In the genomic region with DNA sequence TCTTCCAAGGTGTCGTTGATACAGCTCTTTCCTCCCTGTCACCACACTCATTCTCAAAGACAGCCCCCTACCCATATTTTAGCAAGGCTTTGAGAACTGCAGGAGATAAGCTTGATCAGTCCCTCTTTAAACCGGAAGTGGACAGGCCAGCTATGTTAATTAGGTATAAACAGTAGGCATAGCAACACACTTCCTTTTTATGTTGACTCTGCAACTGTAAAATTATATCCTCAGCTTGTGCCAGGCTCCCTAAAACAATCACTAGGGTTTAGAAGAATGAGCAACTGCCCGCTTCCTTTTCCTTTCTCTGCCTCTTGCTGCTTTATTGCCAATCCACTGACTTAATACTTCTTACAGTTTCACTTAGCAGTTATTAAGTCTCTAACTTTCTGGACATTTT, we compare ENCODE assay signal across 21 mouse cellular contexts.
DNase-seq lines count a peak whose midpoint lies in the region; ATAC-seq and TF ChIP-seq lines count a peak whose summit lies in the region.
"Had no signal": no experiment of that assay in that cellular context is flagged by ENCODE, and none has a peak within 500 bp of the region (broad histone marks: within the 10 kb centered on the region; RNA-seq: fewer than 3 reads in every experiment).

No protein-coding gene starts in this region.

- intact Hi-C loops in left cerebral cortex, postnatal 10 days (cut with DNase I), result no loop called here
- intact Hi-C loops in left cerebral cortex, adult 2 months (cut with DNase I), result no loop called here

- no peak overlapping the region for H3K4me2 ChIP-seq in forebrain, postnatal 0 days (ENCODE audit: low read depth)
- H3K4me2 ChIP-seq in forebrain, embryonic 14.5 days (ENCODE audit: low read length), result no peak overlapping the region
- no peak overlapping the region for H3K4me2 ChIP-seq in lung, postnatal 0 days (replicated peaks; ENCODE audit: low read depth, low read length)
- H3K4me2 ChIP-seq: forebrain, embryonic 13.5 days; heart, embryonic 11.5 days; hindbrain, embryonic 12.5 days; limb, embryonic 15.5 days; liver, embryonic 15.5 days had no signal

- H3K9ac ChIP-seq in forebrain, postnatal 0 days, result no peak overlapping the region
- no peak overlapping the region for H3K9ac ChIP-seq in forebrain, embryonic 14.5 days (ENCODE audit: low read length)
- no peak overlapping the region for H3K9ac ChIP-seq in lung, postnatal 0 days (replicated peaks; ENCODE audit: low read depth)
- H3K9ac ChIP-seq: forebrain, embryonic 13.5 days; hindbrain, embryonic 12.5 days; limb, embryonic 15.5 days; liver, embryonic 15.5 days had no signal

- no peaks in the 10 kb centered on the region for H3K9me3 ChIP-seq in forebrain, postnatal 0 days (ENCODE audit: low read length)
- no peaks in the 10 kb centered on the region for H3K9me3 ChIP-seq in forebrain, embryonic 14.5 days (replicated peaks; ENCODE audit: control insufficient read depth, low read length)
- no peaks in the 10 kb centered on the region for H3K9me3 ChIP-seq in lung, postnatal 0 days (ENCODE audit: low read length)
- H3K9me3 ChIP-seq: embryonic facial prominence, embryonic 10.5 days; forebrain, embryonic 13.5 days; hindbrain, embryonic 12.5 days; limb, embryonic 15.5 days; liver, embryonic 15.5 days had no signal

- no peaks in the 10 kb centered on the region for H3K36me3 ChIP-seq in forebrain, postnatal 0 days (ENCODE audit: insufficient read depth)
- no peaks in the 10 kb centered on the region for H3K36me3 ChIP-seq in forebrain, embryonic 14.5 days (ENCODE audit: control insufficient read depth, insufficient read depth, low read length)
- H3K36me3 ChIP-seq in lung, postnatal 0 days (ENCODE audit: insufficient read depth, low read length), result no peaks in the 10 kb centered on the region
- H3K36me3 ChIP-seq: embryonic facial prominence, embryonic 10.5 days; hindbrain, embryonic 12.5 days; limb, embryonic 15.5 days; liver, embryonic 15.5 days had no signal

- H3K27ac ChIP-seq in forebrain, postnatal 0 days (ENCODE audit: low read depth, low read length), result no peak overlapping the region
- no peak overlapping the region for H3K27ac ChIP-seq in forebrain, embryonic 14.5 days (ENCODE audit: low read depth, low read length)
- H3K27ac ChIP-seq in lung, postnatal 0 days (ENCODE audit: low read length), result no peak overlapping the region
- no peak overlapping the region for H3K27ac ChIP-seq in left cerebral cortex, adult 2 months
- H3K27ac ChIP-seq: embryonic facial prominence, embryonic 10.5 days; forebrain, embryonic 13.5 days; hindbrain, embryonic 12.5 days; limb, embryonic 15.5 days; liver, embryonic 15.5 days had no signal

- 53% methylated on average over 3 of the region's 3 CpGs for WGBS in forebrain, postnatal 0 days
- 76% methylated on average over 3 of the region's 3 CpGs for WGBS in forebrain, embryonic 14.5 days
- WGBS in lung, postnatal 0 days, result 40% methylated on average over 3 of the region's 3 CpGs

- ATAC-seq in forebrain, postnatal 0 days, result peak; percentile 16; the same call in 1 of the 2 replicates
- no peak for ATAC-seq in forebrain, embryonic 14.5 days
- ATAC-seq in lung, postnatal 0 days, result peak; percentile 32; the same call in 1 of the 2 replicates
- ATAC-seq: midbrain, embryonic 16.5 days had no signal

- H3K27me3 ChIP-seq in forebrain, postnatal 0 days (ENCODE audit: insufficient read depth, low read length), result no peaks in the 10 kb centered on the region
- no peaks in the 10 kb centered on the region for H3K27me3 ChIP-seq in forebrain, embryonic 14.5 days (replicated peaks; ENCODE audit: control insufficient read depth, insufficient read depth, low read length)
- no peaks in the 10 kb centered on the region for H3K27me3 ChIP-seq in lung, postnatal 0 days (replicated peaks; ENCODE audit: insufficient read depth, low read length)
- H3K27me3 ChIP-seq: forebrain, embryonic 13.5 days; hindbrain, embryonic 12.5 days; limb, embryonic 15.5 days; liver, embryonic 15.5 days had no signal

- H3K4me3 ChIP-seq in forebrain, postnatal 0 days (ENCODE audit: low read depth, low read length), result no peak overlapping the region
- H3K4me3 ChIP-seq in forebrain, embryonic 14.5 days (ENCODE audit: low read depth, low read length), result no peak overlapping the region
- H3K4me3 ChIP-seq in lung, postnatal 0 days (ENCODE audit: low read depth, low read length), result no peak overlapping the region
- H3K4me3 ChIP-seq in left cerebral cortex, adult 2 months, result no peak overlapping the region
- H3K4me3 ChIP-seq: embryonic facial prominence, embryonic 10.5 days; forebrain, embryonic 13.5 days; hindbrain, embryonic 12.5 days; limb, embryonic 15.5 days; liver, embryonic 15.5 days had no signal

- TF ChIP-seq EP300 in lung, postnatal 0 days (IDR thresholded peaks at IDR 0.05), result 0 out of 2 replicates have a peak, but pooled peaks have one; percentile 30

- H3K4me1 ChIP-seq in forebrain, postnatal 0 days (ENCODE audit: insufficient read depth), result no peaks in the 10 kb centered on the region
- no peaks in the 10 kb centered on the region for H3K4me1 ChIP-seq in forebrain, embryonic 14.5 days (ENCODE audit: control insufficient read depth, insufficient read depth, low read length)
- no peaks in the 10 kb centered on the region for H3K4me1 ChIP-seq in lung, postnatal 0 days (ENCODE audit: insufficient read depth, low read depth, low read length)
- H3K4me1 ChIP-seq: embryonic facial prominence, embryonic 10.5 days; forebrain, embryonic 13.5 days; hindbrain, embryonic 12.5 days; limb, embryonic 15.5 days; liver, embryonic 15.5 days had no signal

- no peak for TF ChIP-seq CTCF in forebrain, postnatal 0 days (IDR thresholded peaks at IDR 0.05; ENCODE audit: low read depth)
- no peak for TF ChIP-seq CTCF in lung, postnatal 0 days (IDR thresholded peaks at IDR 0.05)
- TF ChIP-seq CTCF in left cerebral cortex, adult 2 months (IDR thresholded peaks at IDR 0.05), result no peak

- DNase-seq in forebrain, postnatal 0 days, result no peak
- no peak for DNase-seq in forebrain, embryonic 14.5 days (ENCODE audit: low spot score)
- peak; percentile 29 for DNase-seq in lung, postnatal 0 days (ENCODE audit: low spot score)
- DNase-seq in lung, postnatal 14 days, result no peak
- peak; percentile 17 for DNase-seq in lung, postnatal 36 days
- DNase-seq in left cerebral cortex, postnatal 10 days (ENCODE audit: extremely low spot score in 1 of 2, low spot score in 2 of 2), result no peak
- DNase-seq in left cerebral cortex, adult 2 months (ENCODE audit: extremely low spot score in 1 of 2, low spot score in 2 of 2), result no peak
- DNase-seq in right cerebral cortex, postnatal 4 days, result no peak
- DNase-seq: adrenal gland, postnatal 25 days; heart, postnatal 10 days; kidney, adult 8-10 months; kidney, postnatal 4 days; retina, postnatal 1 day; thymus, postnatal 25 days had no signal

Comparison
In these comparisons a context has a peak if more than half of its experiments do, and no peak if none do; other contexts are left out.
1. DNase-seq: peak in lung, postnatal 0 days (single experiment) and lung, postnatal 36 days (single experiment); none in forebrain, postnatal 0 days (single experiment), forebrain, embryonic 14.5 days (single experiment), lung, postnatal 14 days (single experiment), left cerebral cortex, postnatal 10 days (0 of 2), left cerebral cortex, adult 2 months (0 of 2) and right cerebral cortex, postnatal 4 days (single experiment).